Comparison of ENCODE assay signal across 15 mouse cellular contexts in genomic region chr5:135589996-135590784, GRCm38 (mm10). TPM values are rescaled to one million over a fixed set of nuclear protein-coding genes. Genes with fewer than 3 reads are reported as not detected.
"Had no signal": no experiment of that assay in that cellular context is flagged by ENCODE, and none has a peak within 500 bp of the region (broad histone marks: within the 10 kb centered on the region; RNA-seq: fewer than 3 reads in every experiment).

No protein-coding gene starts in this region.

- H3K9ac ChIP-seq: limb, embryonic 13.5 days; liver, embryonic 14.5 days; midbrain, embryonic 12.5 days; neural tube, embryonic 13.5 days had no signal

- DNase-seq: left cerebral cortex, postnatal 4 days; lung, adult 18-20 months; right cerebral cortex, postnatal 14 days; thymus, adult 18-20 months; thymus, postnatal 14 days had no signal

- H3K27me3 ChIP-seq: limb, embryonic 13.5 days; midbrain, embryonic 12.5 days; neural tube, embryonic 13.5 days had no signal

- H3K27ac ChIP-seq: kidney, postnatal 0 days; layer of hippocampus, adult 2 months; limb, embryonic 13.5 days; liver, embryonic 14.5 days; midbrain, embryonic 12.5 days; neural tube, embryonic 13.5 days; stomach, postnatal 0 days had no signal

- H3K36me3 ChIP-seq: limb, embryonic 13.5 days; midbrain, embryonic 12.5 days; neural tube, embryonic 13.5 days had no signal

- H3K4me2 ChIP-seq: limb, embryonic 13.5 days; midbrain, embryonic 12.5 days; neural tube, embryonic 13.5 days had no signal

- ATAC-seq: midbrain, embryonic 16.5 days had no signal

- H3K4me3 ChIP-seq: layer of hippocampus, adult 2 months; limb, embryonic 13.5 days; midbrain, embryonic 12.5 days; neural tube, embryonic 13.5 days had no signal

- H3K4me1 ChIP-seq: limb, embryonic 13.5 days; midbrain, embryonic 12.5 days; neural tube, embryonic 13.5 days had no signal

RNA-seq across cellular contexts. Expression of gene Ccl26, which starts 26.8 kb away (rescaled TPM):
- polyA plus RNA-seq: kidney, postnatal 0 days; limb, embryonic 13.5 days; liver, adult 2 months; liver, embryonic 14.5 days; lung, embryonic 16.5 days; midbrain, embryonic 12.5 days; midbrain, embryonic 16.5 days; neural tube, embryonic 13.5 days; stomach, postnatal 0 days had no signal
